Mouse (Mus musculus) limb, embryonic 14.5 days (tissue): Measurements from ENCODE around the gene Fgfr2. TPM values are rescaled to one million over a fixed set of nuclear protein-coding genes. Genes with fewer than 3 reads are reported as not detected.

Experiments used
- ATAC-seq: fragments of 200-750 bp; cut with Nextera tagmentation; 2 replicates; pipeline ENCODE4 v1.8.0; 2017; ENCODE audit warnings: low read depth, moderate number of reproducible peaks, moderate TSS enrichment; ENCODE audit not compliant: low FRiP score
- DNase-seq: peaks from one replicate; pipeline ENCODE4 v3.0.0-alpha.2; 2015; ENCODE audit warnings: low spot score
- H3K27ac ChIP-seq: fragments of 300-500 bp; sonication (generic); replicated peaks from 2 replicates; pipeline ENCODE4 v1.5.1; 2014; ENCODE audit warnings: low read depth, mild to moderate bottlenecking, low read length, moderate library complexity, mixed read lengths
- H3K27me3 ChIP-seq: fragments of 300-500 bp; sonication (generic); 2 replicates; pipeline ENCODE4 v1.6.1; 2014; ENCODE audit warnings: low read length, mixed read lengths; ENCODE audit not compliant: control insufficient read depth, insufficient read depth
- H3K36me3 ChIP-seq: fragments of 300-500 bp; sonication (generic); 2 replicates; pipeline ENCODE4 v1.6.1; 2014; ENCODE audit warnings: mild to moderate bottlenecking, low read length, moderate library complexity, mixed read lengths; ENCODE audit not compliant: control insufficient read depth, insufficient read depth
- H3K4me1 ChIP-seq: fragments of 300-500 bp; sonication (generic); 2 replicates; pipeline ENCODE4 v1.6.1; 2014; ENCODE audit warnings: antibody characterized with exemption, low read length, mixed read lengths; ENCODE audit not compliant: control insufficient read depth, insufficient read depth
- H3K4me2 ChIP-seq: fragments of 300-500 bp; sonication (generic); replicated peaks from 2 replicates; pipeline ENCODE4 v1.6.1; 2014; ENCODE audit warnings: low read depth, mild to moderate bottlenecking, low read length, moderate library complexity; ENCODE audit not compliant: severe bottlenecking
- H3K4me3 ChIP-seq: fragments of 300-500 bp; sonication (generic); replicated peaks from 2 replicates; pipeline ENCODE4 v1.5.1; 2014; ENCODE audit warnings: low read length
- H3K9ac ChIP-seq: fragments of 300-500 bp; sonication (generic); 2 replicates; pipeline ENCODE4 v1.6.1; 2014; ENCODE audit warnings: mild to moderate bottlenecking, low read depth, low read length, moderate library complexity; ENCODE audit not compliant: severe bottlenecking
- H3K9me3 ChIP-seq: fragments of 300-500 bp; sonication (generic); 2 replicates; pipeline ENCODE4 v1.6.1; 2016; ENCODE audit warnings: low read length; ENCODE audit not compliant: control insufficient read depth
- POLR2A ChIP-seq: fragments of 200-500 bp; IDR thresholded peaks from 2 replicates; pipeline ENCODE4 v1.8.0; 2012; ENCODE audit warnings: inconsistent platforms, mild to moderate bottlenecking, moderate library complexity, borderline replicate concordance; ENCODE audit not compliant: insufficient read depth, insufficient read length; ENCODE audit errors: extremely low read depth
- WGBS: fragments of 180-500 bp; shearing (Covaris S2); extraction: QIAGEN DNeasy Blood & Tissue Kit; methylation state at CpG from one replicate; pipeline ENCODE4 v1.1.7; 2014; 5-methylcytosine and 5-hydroxymethylcytosine counted together
- polyA plus RNA-seq, 2 experiments: library from polyadenylated mRNA; depleted of rRNA in 1 of 2; stranded (reverse) in 1 of 2; unstranded in 1 of 2; fragments of >200 nt; fragmentation: Nextera tagmentation in 1 of 2; extraction: Ambion mirVana in 1 of 2; gene quantifications; 2 replicates each; pipeline versions ENCODE4 v1.2.1 to v1.2.3; 2012 to 2014

Fgfr2 gene
- polyA plus RNA-seq, 2 experiments, result 131 to 133 TPM

DNA sequence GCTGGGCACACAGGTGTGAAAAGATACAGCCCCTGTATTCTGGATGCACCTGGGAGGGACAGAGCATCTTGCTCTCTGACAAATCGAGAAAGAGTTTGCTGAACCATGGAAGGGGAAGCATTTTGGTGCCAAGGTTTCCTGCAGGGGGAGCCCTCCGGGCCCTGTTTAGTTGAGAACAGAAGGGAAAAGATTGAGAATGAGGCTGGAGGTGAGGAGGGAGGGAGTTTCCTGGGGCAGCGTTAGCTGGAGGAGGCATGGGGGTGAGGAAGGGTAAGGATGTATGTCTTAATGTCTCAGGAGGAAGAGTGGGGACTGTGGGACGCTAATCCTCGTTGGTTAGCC is 1524.7 kb downstream of the Fgfr2 start:
- H3K27me3 ChIP-seq, result no peaks in the 10 kb centered on the region
- H3K27ac ChIP-seq, result no peak overlapping the region
- no peak overlapping the region for H3K4me2 ChIP-seq
- H3K9ac ChIP-seq, result no peak overlapping the region
- no peaks in the 10 kb centered on the region for H3K9me3 ChIP-seq
- H3K4me1 ChIP-seq, result 0 out of 2 replicates have a peak, but pooled peaks cover 2% of the 10 kb centered on the region
- H3K4me3 ChIP-seq, result no peak overlapping the region
- no peaks in the 10 kb centered on the region for H3K36me3 ChIP-seq
- ATAC-seq (no peak), DNase-seq (no peak)
- 10% methylated on average over 5 of the region's 5 CpGs for WGBS
- no peak for TF ChIP-seq POLR2A

DNA sequence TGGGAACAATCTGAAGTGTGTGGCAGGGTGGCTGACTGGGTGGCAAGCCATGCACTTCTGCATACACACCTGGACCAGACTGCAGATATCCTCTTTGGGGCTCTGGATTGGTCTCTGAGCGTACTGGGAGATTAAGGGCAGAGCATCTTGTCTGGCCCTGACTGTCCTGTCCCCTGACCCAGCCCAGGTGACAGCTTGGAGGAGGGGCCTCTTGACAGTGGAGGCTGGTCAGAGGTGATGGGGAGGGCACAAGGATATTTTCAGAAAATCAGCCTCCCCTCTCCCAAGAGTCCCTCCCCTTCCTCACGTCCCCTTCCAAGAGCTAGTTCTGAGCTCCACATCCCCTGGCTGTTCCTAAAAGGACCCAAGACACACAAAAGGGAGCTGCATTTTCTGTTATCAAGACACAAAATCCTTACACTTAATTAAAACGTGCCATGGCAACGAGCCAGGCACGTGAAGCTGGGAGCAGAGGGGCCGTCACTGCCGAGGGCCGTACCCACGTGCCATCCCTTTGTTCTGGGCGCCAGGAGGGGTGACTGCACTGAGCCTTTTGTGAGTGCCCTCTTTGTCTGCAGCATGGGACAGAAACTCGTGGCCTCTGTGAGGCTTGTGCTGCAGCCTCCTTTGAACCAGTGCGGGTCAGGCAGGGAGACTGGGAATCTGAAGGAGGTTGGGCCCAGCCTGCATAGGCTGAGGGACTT is 1525.2 kb downstream of the Fgfr2 start:
- WGBS, result 17% methylated on average over 12 of the region's 12 CpGs
- DNase-seq (no peak), ATAC-seq (no peak)
- no peaks in the 10 kb centered on the region for H3K36me3 ChIP-seq
- no peak overlapping the region for H3K4me2 ChIP-seq
- H3K4me3 ChIP-seq, result no peak overlapping the region
- TF ChIP-seq POLR2A, result no peak
- H3K27me3 ChIP-seq, result no peaks in the 10 kb centered on the region
- H3K9ac ChIP-seq, result no peak overlapping the region
- H3K4me1 ChIP-seq, result 0 out of 2 replicates have a peak, but pooled peaks cover 2% of the 10 kb centered on the region
- H3K27ac ChIP-seq, result no peak overlapping the region
- no peaks in the 10 kb centered on the region for H3K9me3 ChIP-seq

DNA sequence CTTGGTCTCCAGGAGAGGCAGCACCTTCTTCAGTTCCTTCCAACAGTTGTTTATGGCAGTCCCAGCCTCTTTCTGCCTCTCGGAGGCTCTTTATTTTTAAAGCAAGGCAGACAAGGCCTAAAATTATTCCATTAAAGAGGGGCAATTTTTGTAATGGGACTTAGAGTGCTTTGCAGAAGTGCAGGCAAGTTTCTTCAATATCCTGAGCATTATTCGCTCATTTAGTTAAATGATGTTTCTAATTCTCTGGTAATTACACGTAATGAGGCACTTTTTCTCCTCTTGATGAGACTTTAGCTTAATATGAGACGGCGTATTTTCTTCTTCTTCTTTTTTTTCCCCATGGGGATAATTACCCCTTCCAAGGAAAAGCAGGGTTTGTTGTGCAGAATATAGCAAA is 1537.6 kb downstream of the Fgfr2 start:
- H3K4me1 ChIP-seq, result no peaks in the 10 kb centered on the region
- no peak for TF ChIP-seq POLR2A
- no peak overlapping the region for H3K9ac ChIP-seq
- no peak for DNase-seq
- no peaks in the 10 kb centered on the region for H3K36me3 ChIP-seq
- H3K9me3 ChIP-seq, result no peaks in the 10 kb centered on the region
- H3K27me3 ChIP-seq, result no peaks in the 10 kb centered on the region
- no peak for ATAC-seq
- H3K4me3 ChIP-seq, result no peak overlapping the region
- WGBS, result 61% methylated on average over 5 of the region's 5 CpGs
- no peak overlapping the region for H3K27ac ChIP-seq
- H3K4me2 ChIP-seq, result no peak overlapping the region

- H3K36me3 ChIP-seq, result no peaks in the 10 kb centered on the region
- no peak for ATAC-seq
- H3K4me3 ChIP-seq, result no peak overlapping the region
- DNase-seq, result no peak
- H3K9ac ChIP-seq, result no peak overlapping the region
- H3K9me3 ChIP-seq, result no peaks in the 10 kb centered on the region
- H3K4me1 ChIP-seq, result no peaks in the 10 kb centered on the region
- H3K27ac ChIP-seq, result no peak overlapping the region
- H3K27me3 ChIP-seq, result no peaks in the 10 kb centered on the region
- no peak overlapping the region for H3K4me2 ChIP-seq
- TF ChIP-seq POLR2A, result no peak
- 60% methylated on average over 9 of the region's 9 CpGs for WGBS
These were observed 1541.0 kb downstream of the Fgfr2 start for GRCm38 (mm10) chr7:131582178-131582577.

GRCm38 (mm10) chr7:131575246-131575645 is 1547.9 kb downstream of the Fgfr2 start:
- no peak for ATAC-seq
- Histone ChIP-seq H3K4me3 (no peak overlapping the region), H3K27ac (no peak overlapping the region), H3K9ac (no peak overlapping the region), H3K4me1 (no peaks in the 10 kb centered on the region), H3K4me2 (no peak overlapping the region), H3K36me3 (peaks cover 34% of the 10 kb centered on the region), H3K27me3 (no peaks in the 10 kb centered on the region), H3K9me3 (no peaks in the 10 kb centered on the region)
- no peak for DNase-seq
- TF ChIP-seq POLR2A, result no peak
- 82% methylated on average over 6 of the region's 6 CpGs for WGBS
